Mouse (Mus musculus) megakaryocyte, embryonic 14.5 days (primary cell): ENCODE results near the gene Recql5.

Experiments used
- FLI1 ChIP-seq: IDR thresholded peaks from 2 replicates; pipeline ENCODE4 v1.6.1; 2012; ENCODE audit warnings: low read length, inconsistent platforms, mixed read lengths
- GATA1 ChIP-seq: IDR thresholded peaks from 3 replicates; pipeline ENCODE4 v1.6.1; 2012; ENCODE audit warnings: mixed read lengths, low read length, inconsistent platforms, borderline replicate concordance

DNA sequence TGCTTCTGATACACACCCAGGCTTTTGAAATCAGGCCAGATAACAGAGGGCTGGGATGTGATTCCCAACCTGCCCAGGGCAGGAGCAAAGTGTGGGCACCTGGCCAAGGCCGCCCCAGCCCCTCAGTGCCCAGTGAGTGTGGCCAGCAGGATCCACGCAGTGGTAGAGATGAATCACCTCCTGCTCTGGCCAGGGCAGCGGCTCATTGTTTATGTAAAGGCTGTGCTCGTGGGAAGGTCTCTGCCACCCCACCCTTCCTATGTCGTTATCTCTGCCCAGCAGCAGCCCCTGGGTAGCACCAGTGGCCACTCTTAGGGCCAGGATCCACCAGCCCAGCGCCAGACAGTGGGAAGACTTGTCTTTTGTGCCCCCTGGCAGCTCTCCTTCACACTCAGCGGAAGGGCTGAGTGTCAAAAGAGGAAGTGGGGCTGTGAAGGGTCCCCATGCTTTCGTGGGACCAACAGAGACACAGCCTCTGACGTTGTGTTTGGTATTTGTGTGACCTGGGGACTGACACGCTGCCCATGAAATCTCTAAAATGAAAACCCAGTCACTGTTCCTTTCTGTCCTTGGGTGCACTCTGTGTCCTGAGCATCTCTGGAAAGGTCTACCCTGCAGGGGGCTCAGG lies 31.8 kb upstream of the Recql5 start:
- TF ChIP-seq FLI1 (no peak), GATA1 (no peak)
